Mouse (Mus musculus) heart, postnatal 10 days (tissue): Measurements from ENCODE around the gene Dazap2. TPM values are rescaled to one million over a fixed set of nuclear protein-coding genes. Genes with fewer than 3 reads are reported as not detected.
A peak's percentile ranks its signal among the peaks of the same experiment; 100 is the strongest.
"Not testable (repeated sequence)": the region's sequence is repeated elsewhere in the genome, so short reads cannot be mapped to it uniquely, and the experiment has no call there.

Experiments
- DNase-seq, 2 experiments: peaks; one replicate each; pipeline ENCODE4 v3.0.0; 2021
- intact Hi-C: fragments of 180-260 bp; cut with DNase I; formaldehyde crosslinking; loops from one replicate; pipeline ENCODE4 v1.15.1; 2025
- total RNA-seq, 2 experiments: library from RNA; stranded (reverse); gene quantifications; 2 replicates each; pipeline ENCODE4 v1.2.3; 2021

Gene Dazap2
- total RNA-seq, 2 experiments from 2014 or later = 176 to 183 TPM

- intact Hi-C loops = no loop called here
- no peak for DNase-seq
Observed at GRCm38 (mm10) chr15:100601669-100602068, 13.5 kb upstream of the Dazap2 start.

GRCm38 (mm10) chr15:100606677-100607076 lies 8.5 kb upstream of the Dazap2 start:
- intact Hi-C loops = not testable (repeated sequence)

DNA sequence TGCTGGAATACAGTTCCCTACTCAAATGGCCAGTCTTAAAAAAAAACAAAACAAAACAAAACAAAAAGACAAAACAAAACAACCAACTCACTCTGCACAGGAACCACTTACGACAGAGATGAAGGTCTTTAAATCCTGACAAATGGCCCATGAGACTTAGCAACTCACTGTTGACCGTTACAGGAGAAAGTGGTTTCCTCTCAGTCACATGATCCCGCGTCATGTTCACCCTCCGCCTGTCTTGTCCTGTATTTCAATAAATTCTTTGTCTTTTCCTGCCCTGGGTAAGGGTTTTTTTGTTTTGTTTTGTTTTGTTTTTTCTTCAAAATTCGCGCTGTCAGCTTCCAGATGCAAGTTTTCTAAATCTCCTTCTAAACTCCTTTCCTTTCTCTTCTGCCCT lies 3.2 kb upstream of the Dazap2 start:
- no peak for DNase-seq
- intact Hi-C loops = loop anchor here (2.0 to 5.0 kb wide), 3 partner anchors 13 to 145 kb away; partner anchors contain the start of genes Letmd1 and Pou6f1

More at GRCm38 (mm10) chr15:100606677-100607076, 8.5 kb upstream of the Dazap2 start:
- DNase-seq = not testable (repeated sequence)

DNA sequence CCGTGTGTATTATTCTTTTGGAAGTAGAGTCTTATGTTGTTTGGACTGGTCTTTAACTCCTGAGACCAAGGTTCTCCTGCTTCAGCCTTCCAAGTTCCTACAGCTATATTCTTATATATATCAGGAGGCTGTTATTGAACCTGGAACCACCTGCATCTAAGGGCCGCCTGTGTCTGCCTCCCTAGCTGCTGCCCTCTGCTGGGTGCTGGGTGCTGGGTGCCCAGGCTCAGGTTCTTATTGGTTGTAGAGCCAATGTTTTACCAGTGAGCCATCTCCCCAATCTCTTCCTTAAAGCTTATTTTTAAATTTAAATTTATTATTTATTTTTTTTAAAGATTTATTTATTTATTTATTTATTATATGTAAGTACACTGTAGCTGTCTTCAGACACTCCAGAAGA lies 2.7 kb upstream of the Dazap2 start:
- DNase-seq = no peak
- intact Hi-C loops = loop anchor here (2.0 to 5.0 kb wide), 3 partner anchors 14 to 145 kb away; partner anchors contain the start of genes Letmd1 and Pou6f1

GRCm38 (mm10) chr15:100613584-100613983 lies 1.6 kb upstream of the Dazap2 start:
- intact Hi-C loops = loop anchor here (1.0 to 5.0 kb wide), 5 partner anchors 15 to 146 kb away; partner anchors contain the start of genes Letmd1 and Pou6f1
- peak; percentile 79 to 88 for DNase-seq

GRCm38 (mm10) chr15:100614218-100614995 lies 742 bp upstream of the Dazap2 start:
- no peak for DNase-seq
- intact Hi-C loops = loop anchor here (5.0 kb wide), 1 partner anchor 147 kb away; the partner anchor contains the start of gene Letmd1

DNA sequence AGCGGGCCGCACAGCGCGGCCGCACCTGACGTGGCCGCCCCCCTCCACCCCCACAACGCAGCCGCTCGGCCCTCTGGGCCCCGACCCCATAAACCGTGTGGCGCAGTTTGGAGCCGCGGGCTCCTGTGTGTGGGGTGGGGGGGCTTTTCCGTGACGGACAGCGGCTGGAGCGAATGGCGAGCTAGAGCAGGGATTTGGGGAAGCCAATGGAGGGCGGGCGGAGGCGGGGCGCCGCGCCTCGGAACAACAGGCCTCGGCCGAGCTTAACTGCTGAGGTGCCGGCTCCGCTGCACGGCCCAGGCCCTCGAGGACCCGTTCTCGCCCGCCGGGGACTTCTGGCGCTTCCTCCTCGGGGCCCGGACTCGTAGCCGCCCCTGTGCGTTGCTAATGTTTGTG lies 674 bp downstream of the Dazap2 start:
- intact Hi-C loops = no loop called here
- DNase-seq = peak; percentile 93 to 95

DNA sequence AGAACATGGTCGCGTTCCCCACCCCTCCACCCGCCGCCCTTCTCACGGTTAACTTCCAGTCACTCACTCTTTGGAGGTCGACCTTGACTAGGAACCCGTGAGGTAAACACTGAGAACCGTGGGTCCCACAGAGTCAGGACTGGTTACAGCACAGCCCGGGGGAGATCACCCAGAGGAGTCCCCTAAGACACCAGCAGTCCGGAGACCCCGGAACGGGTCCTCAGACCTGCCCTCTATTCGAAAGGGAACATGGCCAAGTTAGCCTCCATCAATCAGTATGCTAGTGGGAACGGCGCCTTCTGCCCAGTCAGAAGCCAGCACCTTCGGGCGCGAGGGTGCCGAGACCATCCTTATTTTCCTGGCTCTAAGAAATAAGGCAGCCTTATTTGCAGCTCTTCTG lies 1.1 kb downstream of the Dazap2 start:
- intact Hi-C loops = no loop called here
- no peak for DNase-seq

- intact Hi-C loops = loop anchor here (2.0 kb wide), 1 partner anchor 18 kb away; the partner anchor contains the start of gene Smagp
- DNase-seq = no peak
Observed at GRCm38 (mm10) chr15:100619200-100619599, 4.1 kb downstream of the Dazap2 start.

DNA sequence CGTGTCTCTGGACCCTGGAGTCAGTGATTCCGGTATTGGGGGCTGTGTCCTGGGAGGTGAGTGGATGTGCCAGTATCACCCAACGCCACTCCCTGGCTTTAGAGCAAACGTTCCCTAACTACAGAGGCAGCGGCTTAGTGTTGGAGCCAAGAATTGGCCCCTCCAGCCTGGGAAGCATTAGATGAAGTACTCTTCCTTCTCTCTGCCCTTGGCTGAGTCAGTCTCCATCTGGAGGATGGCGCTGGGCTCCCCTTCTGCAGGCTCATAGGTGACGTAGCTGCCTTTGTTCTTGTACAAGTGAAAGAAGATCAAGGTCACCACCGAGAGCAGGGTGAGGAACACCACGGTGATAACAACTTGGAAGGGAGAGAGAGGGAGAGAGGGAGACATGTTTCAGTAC lies 6.5 kb downstream of the Dazap2 start:
- intact Hi-C loops, DNase-seq: not testable (repeated sequence)

GRCm38 (mm10) chr15:100622164-100622563 lies 7.0 kb downstream of the Dazap2 start:
- intact Hi-C loops = no loop called here
- DNase-seq = no peak

- intact Hi-C loops = no loop called here
- DNase-seq = no peak
Observed at GRCm38 (mm10) chr15:100623754-100624153, 8.6 kb downstream of the Dazap2 start.

DNA sequence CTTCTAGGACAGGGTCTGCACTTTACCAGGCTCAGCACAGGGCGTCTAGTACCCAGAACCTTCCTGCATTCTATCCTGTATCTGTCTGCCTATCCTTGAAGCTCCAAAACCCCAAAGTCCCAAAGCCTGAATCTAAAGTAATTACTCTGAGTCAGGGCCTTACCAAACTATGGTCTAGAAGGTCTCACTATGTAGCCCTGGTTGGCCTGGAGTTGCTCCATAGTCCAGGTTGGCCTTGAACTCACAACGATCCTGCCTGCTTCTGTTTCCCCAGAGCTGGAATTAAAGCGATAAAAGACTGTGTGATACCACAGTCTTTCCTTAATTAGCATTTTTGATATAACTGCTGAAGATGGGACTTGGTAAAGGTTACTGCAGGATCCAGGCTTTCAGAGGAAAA lies 9.3 kb downstream of the Dazap2 start:
- DNase-seq = no peak
- intact Hi-C loops = no loop called here

- no peak for DNase-seq
- intact Hi-C loops = no loop called here
Observed at GRCm38 (mm10) chr15:100627287-100627686, 12.1 kb downstream of the Dazap2 start.

DNA sequence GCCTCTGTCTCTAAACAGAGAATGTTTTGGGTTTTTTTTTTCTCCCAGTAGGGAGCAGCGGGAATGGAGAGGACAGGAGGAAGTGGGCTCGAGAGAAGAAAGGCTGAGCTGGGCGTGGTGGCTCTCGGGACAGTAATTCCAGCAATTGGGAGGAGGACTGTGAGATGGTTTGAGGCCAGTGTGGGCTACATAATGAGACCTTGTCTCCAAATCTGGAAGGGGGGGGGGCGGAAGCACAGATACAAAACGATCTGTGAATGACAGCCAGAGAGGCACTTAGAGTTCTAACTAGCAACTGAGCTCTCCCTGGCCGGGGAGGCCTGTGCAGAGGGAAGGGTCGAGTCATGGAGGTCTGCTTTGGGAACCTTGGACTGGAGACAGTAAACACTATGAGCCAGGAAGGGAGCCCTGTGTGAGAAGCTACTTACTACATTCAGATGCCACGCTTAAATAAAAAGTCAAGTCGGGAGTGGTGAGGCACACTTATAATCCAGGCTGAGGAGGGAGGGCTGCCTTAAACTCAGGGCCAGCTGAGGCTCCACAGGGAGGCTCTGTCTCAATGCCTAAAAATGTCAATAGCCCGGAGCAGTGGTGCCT lies 12.7 kb downstream of the Dazap2 start:
- intact Hi-C loops = no loop called here
- no peak for DNase-seq

- no peak for DNase-seq
- intact Hi-C loops = no loop called here
Observed at GRCm38 (mm10) chr15:100628797-100629196, 13.6 kb downstream of the Dazap2 start.

GRCm38 (mm10) chr15:100630126-100630525 lies 15.0 kb downstream of the Dazap2 start:
- intact Hi-C loops = no loop called here
- DNase-seq = no peak

DNA sequence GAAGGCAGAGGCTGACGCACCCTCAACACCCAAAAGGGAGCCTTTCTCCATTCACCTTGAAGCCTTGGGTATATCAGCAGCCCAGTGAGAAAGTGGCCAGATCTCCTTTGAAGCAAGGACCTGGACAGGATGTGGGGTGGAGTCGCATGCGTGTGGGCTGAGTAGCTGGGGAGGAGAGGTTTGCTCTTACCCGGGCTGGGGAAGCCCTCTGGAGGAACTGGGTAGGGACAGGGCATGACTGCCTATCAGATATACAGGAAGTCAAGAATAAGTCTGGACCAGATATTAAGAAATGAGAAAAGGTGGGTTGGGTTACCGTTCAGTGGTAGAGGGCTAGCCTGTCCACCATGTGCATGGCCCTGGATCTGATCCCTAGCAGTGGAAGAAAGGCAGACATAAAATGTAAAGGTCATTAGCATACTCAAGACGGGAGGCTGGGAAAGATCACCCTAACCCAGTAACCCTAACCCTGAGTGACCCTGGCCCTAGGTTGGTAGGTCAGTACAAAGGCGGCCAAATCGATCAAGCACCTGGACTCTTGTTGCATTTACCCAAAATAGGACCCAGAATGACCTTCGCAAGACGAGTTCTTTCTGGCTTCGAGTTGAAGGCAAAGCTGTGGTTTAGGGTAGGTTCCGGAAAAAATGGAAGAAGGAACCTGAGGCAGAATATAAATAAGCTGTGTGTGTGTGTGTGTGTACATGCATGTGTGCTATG lies 16.5 kb downstream of the Dazap2 start:
- DNase-seq = no peak
- intact Hi-C loops = no loop called here

DNA sequence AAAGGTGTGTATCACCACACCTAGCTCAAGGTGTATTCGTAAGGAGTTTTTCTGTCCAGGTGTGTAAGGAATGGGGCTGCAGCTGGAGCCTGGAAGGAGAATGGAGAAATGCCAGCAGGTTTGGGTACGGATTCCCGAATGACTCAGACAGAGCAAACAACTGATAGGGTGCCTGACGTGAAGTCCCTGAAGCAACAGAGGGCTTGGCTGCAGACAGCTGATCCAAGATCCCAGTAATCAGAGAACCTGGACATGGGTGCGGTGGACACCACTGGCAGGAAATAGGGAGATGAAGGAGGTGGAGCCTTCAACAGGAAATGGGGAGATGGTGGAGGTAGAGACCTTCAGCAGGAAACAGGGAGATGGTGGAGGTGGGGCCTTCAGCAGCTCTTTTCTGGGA lies 17.2 kb downstream of the Dazap2 start:
- intact Hi-C loops = no loop called here
- no peak for DNase-seq

DNA sequence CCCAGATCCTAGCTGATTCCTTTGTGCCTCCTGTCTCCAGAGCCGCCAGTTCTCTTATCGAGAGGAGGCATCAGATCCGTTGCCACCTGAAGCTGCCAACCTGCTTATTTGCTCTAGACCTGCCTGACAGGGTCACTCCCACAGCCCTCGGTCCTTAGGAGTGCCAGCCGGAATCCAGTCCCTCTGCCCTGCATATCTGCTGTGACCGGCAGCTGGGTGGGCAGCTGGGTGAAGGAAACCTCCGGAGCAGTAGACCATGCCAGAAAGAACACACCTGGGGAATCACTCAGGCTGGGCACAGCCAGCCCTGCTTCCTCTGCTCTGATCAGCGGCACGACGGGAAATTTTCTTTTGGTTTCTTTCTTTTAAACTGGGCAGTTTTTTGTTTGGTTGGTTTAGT lies 18.2 kb downstream of the Dazap2 start:
- DNase-seq = no peak
- intact Hi-C loops = no loop called here

GRCm38 (mm10) chr15:100635239-100635638 lies 20.1 kb downstream of the Dazap2 start:
- no peak for DNase-seq
- intact Hi-C loops = loop anchor here (5.0 kb wide), 1 partner anchor 47 kb away; no protein-coding TSS in a partner anchor
